Mouse (Mus musculus) large intestine, adult 2 months (tissue): ENCODE measurements around the gene Spaca9. TPM values are rescaled to one million over a fixed set of nuclear protein-coding genes. Genes with fewer than 3 reads are reported as not detected.

Experiments used
- DNase-seq: peaks from one replicate; pipeline ENCODE4 v3.0.0-alpha.2; 2012; ENCODE audit warnings: low read depth, low spot score
- WGBS: fragments of 180-500 bp; shearing (Covaris S2); methylation state at CpG from one replicate; pipeline ENCODE4 v1.1.7; 2018; 5-methylcytosine and 5-hydroxymethylcytosine counted together
- polyA plus RNA-seq: library from polyadenylated mRNA; depleted of rRNA; stranded (reverse); fragments of >200 nt; gene quantifications from 2 replicates; pipeline ENCODE4 v1.2.3, GENCODE M21; 2012; rRNA removed

Spaca9 gene
- 0.82 and 1.0 TPM in 2 replicates for polyA plus RNA-seq

- 1% methylated on average over 53 of the region's 53 CpGs for WGBS
- no peak for DNase-seq
These were observed at the start of gene Spaca9, which contains the start of gene Ak8 for GRCm38 (mm10) chr2:28699361-28700335. Gene Spaca9, minus strand, starts transcription at chr2:28699727. Gene Ak8, plus strand, starts transcription at chr2:28700164.

- no peak for DNase-seq
- 54% methylated on average over 2 of the region's 2 CpGs for whole genome bisulfite sequencing
These were observed 48.2 kb upstream of the Spaca9 start for GRCm38 (mm10) chr2:28747705-28748104.

- 39% methylated on average over 15 of the region's 15 CpGs for WGBS
- DNase-seq = no peak
These were observed 47.3 kb upstream of the Spaca9 start for GRCm38 (mm10) chr2:28746682-28747332.

- WGBS = 47% methylated on average over 8 of the region's 8 CpGs
- no peak for DNase-seq
These were observed 43.2 kb upstream of the Spaca9 start for GRCm38 (mm10) chr2:28742701-28743100.

GRCm38 (mm10) chr2:28740159-28740558 lies 40.6 kb upstream of the Spaca9 start:
- no peak for DNase-seq
- 75% methylated on average over 5 of the region's 5 CpGs for WGBS

- DNase-seq = no peak
- WGBS = 75% methylated on average over 5 of the region's 5 CpGs
These were observed 37.6 kb upstream of the Spaca9 start for GRCm38 (mm10) chr2:28737112-28737511.

- no peak for DNase-seq
These were observed 31.1 kb upstream of the Spaca9 start for GRCm38 (mm10) chr2:28730676-28731075.

- no peak for DNase-seq
- 60% methylated on average over 16 of the region's 16 CpGs for WGBS
These were observed 28.4 kb upstream of the Spaca9 start for GRCm38 (mm10) chr2:28727786-28728404.

GRCm38 (mm10) chr2:28723912-28724311 lies 24.4 kb upstream of the Spaca9 start:
- 26% methylated on average over 9 of the region's 9 CpGs for WGBS
- DNase-seq = no peak

- 85% methylated on average over 8 of the region's 8 CpGs for WGBS
- no peak for DNase-seq
These were observed 22.9 kb upstream of the Spaca9 start for GRCm38 (mm10) chr2:28722419-28722818.

GRCm38 (mm10) chr2:28713036-28713435 lies 13.5 kb upstream of the Spaca9 start:
- DNase-seq = no peak
- 86% methylated on average over 8 of the region's 8 CpGs for WGBS

GRCm38 (mm10) chr2:28706787-28707186 lies 7.3 kb upstream of the Spaca9 start:
- WGBS = 16% methylated on average over 6 of the region's 6 CpGs
- DNase-seq = no peak

- no peak for DNase-seq
- 41% methylated on average over 8 of the region's 8 CpGs for WGBS
These were observed 6.6 kb upstream of the Spaca9 start for GRCm38 (mm10) chr2:28706106-28706636.

- 55% methylated on average over 8 of the region's 8 CpGs for WGBS
- no peak for DNase-seq
These were observed 2.2 kb upstream of the Spaca9 start for GRCm38 (mm10) chr2:28701646-28702262.

GRCm38 (mm10) chr2:28698566-28698965 lies 961 bp downstream of the Spaca9 start:
- no peak for DNase-seq
- WGBS = 77% methylated on average over 5 of the region's 5 CpGs

- 67% methylated on average over 9 of the region's 9 CpGs for WGBS
- DNase-seq = no peak
These were observed 6.8 kb downstream of the Spaca9 start for GRCm38 (mm10) chr2:28692692-28693091.

- WGBS = 55% methylated on average over 3 of the region's 3 CpGs
- DNase-seq = no peak
These were observed 11.1 kb downstream of the Spaca9 start for GRCm38 (mm10) chr2:28688431-28688830.

GRCm38 (mm10) chr2:28685895-28686294 lies 13.6 kb downstream of the Spaca9 start:
- DNase-seq = no peak
- WGBS = 73% methylated on average over 7 of the region's 7 CpGs

GRCm38 (mm10) chr2:28681718-28682117 lies 17.8 kb downstream of the Spaca9 start:
- 52% methylated on average over 4 of the region's 4 CpGs for WGBS
- DNase-seq = no peak

- 39% methylated on average over 4 of the region's 4 CpGs for WGBS
- DNase-seq = no peak
These were observed 18.8 kb downstream of the Spaca9 start for GRCm38 (mm10) chr2:28680710-28681109.
